Mouse (Mus musculus) limb, embryonic 12.5 days (tissue): ENCODE results near the gene Mst1. TPM values are rescaled to one million over a fixed set of nuclear protein-coding genes. Genes with fewer than 3 reads are reported as not detected.

ENCODE experiments used
- ATAC-seq: fragments of 200-750 bp; cut with Nextera tagmentation; 2 replicates; pipeline ENCODE4 v1.8.0; 2017; ENCODE audit warnings: low read depth, moderate TSS enrichment; ENCODE audit not compliant: insufficient number of reproducible peaks, insufficient read depth, low FRiP score, low TSS enrichment
- H3K27ac ChIP-seq: fragments of 300-500 bp; sonication (generic); 2 replicates; pipeline ENCODE4 v1.5.1; 2016; ENCODE audit warnings: mild to moderate bottlenecking, moderate library complexity
- H3K27me3 ChIP-seq: fragments of 300-500 bp; sonication (generic); 2 replicates; pipeline ENCODE4 v1.6.1; 2016; ENCODE audit warnings: mild to moderate bottlenecking, moderate library complexity
- H3K36me3 ChIP-seq: fragments of 300-500 bp; sonication (generic); 2 replicates; pipeline ENCODE4 v1.6.1; 2016; ENCODE audit warnings: mild to moderate bottlenecking, moderate library complexity
- H3K4me1 ChIP-seq: fragments of 300-500 bp; sonication (generic); replicated peaks from 2 replicates; pipeline ENCODE4 v1.6.1; 2016
- H3K4me2 ChIP-seq: fragments of 300-500 bp; sonication (generic); 2 replicates; pipeline ENCODE4 v1.6.1; 2016; ENCODE audit warnings: mild to moderate bottlenecking, moderate library complexity
- H3K4me3 ChIP-seq: fragments of 300-500 bp; sonication (generic); replicated peaks from 2 replicates; pipeline ENCODE4 v1.5.1; 2016; ENCODE audit warnings: mild to moderate bottlenecking
- H3K9ac ChIP-seq: fragments of 300-500 bp; sonication (generic); replicated peaks from 2 replicates; pipeline ENCODE4 v1.6.1; 2016; ENCODE audit warnings: mild to moderate bottlenecking, moderate library complexity
- H3K9me3 ChIP-seq: fragments of 300-500 bp; sonication (generic); 2 replicates; pipeline ENCODE4 v1.6.1; 2016; ENCODE audit warnings: mild to moderate bottlenecking, moderate library complexity
- WGBS: fragments of 180-500 bp; shearing (Covaris S2); methylation state at CpG from one replicate; pipeline ENCODE4 v1.1.7; 2016; 5-methylcytosine and 5-hydroxymethylcytosine counted together
- polyA plus RNA-seq: library from polyadenylated mRNA; unstranded; fragments of >200 nt; fragmentation: Nextera tagmentation; extraction: Ambion mirVana; gene quantifications from 2 replicates; pipeline ENCODE4 v1.2.1, GENCODE M21; 2016

Mst1 gene
- polyA plus RNA-seq, 1 experiment from 2014 or later, result 0.18 TPM

- Histone ChIP-seq H3K9me3 (no peaks in the 10 kb centered on the region), H3K27ac (no peak overlapping the region), H3K36me3 (peaks cover 39% of the 10 kb centered on the region), H3K27me3 (peaks cover 51% of the 10 kb centered on the region), H3K4me2 (peak overlapping the region; percentile 47), H3K4me1 (peaks cover 21% of the 10 kb centered on the region), H3K9ac (no peak overlapping the region), H3K4me3 (peak overlapping the region; percentile 19)
- WGBS, result 6% methylated on average over 19 of the region's 19 CpGs
- no peak for ATAC-seq
Observed at GRCm38 (mm10) chr9:108082549-108082948, 2.3 kb downstream of the Mst1 start.

GRCm38 (mm10) chr9:108082988-108083431 lies 2.8 kb downstream of the Mst1 start, which contains the start of gene Rnf123:
Gene Rnf123 (minus strand): TSS chr9:108083346.
- H3K27me3 ChIP-seq, result peaks cover 51% of the 10 kb centered on the region
- H3K4me3 ChIP-seq, result peak within 1 kb of the TSS; percentile 19
- H3K27ac ChIP-seq, result no peak within 1 kb of the TSS
- ATAC-seq, result no peak
- no peaks in the 10 kb centered on the region for H3K9me3 ChIP-seq
- H3K36me3 ChIP-seq, result peaks cover 44% of the 10 kb centered on the region
- 27% methylated on average over 12 of the region's 12 CpGs for WGBS
- peak within 1 kb of the TSS; percentile 47 for H3K4me2 ChIP-seq
- no peak within 1 kb of the TSS for H3K9ac ChIP-seq
- H3K4me1 ChIP-seq, result peaks cover 17% of the 10 kb centered on the region

DNA sequence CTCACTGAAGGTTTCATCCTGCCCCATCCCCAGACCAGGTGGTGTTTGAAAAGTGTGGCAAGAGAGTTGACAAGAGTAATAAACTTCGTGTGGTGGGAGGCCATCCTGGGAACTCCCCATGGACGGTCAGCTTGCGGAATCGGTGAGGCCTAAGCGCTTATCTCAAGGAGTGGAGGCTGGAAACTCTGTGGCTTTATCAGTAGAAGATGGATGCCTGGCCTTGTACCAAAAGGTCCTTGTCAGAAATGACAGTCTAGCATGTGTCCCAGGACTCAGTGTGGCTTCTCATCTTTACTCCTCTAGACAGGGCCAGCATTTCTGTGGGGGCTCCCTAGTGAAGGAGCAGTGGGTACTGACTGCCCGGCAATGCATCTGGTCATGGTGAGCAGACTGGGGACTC lies 3.3 kb downstream of the Mst1 start:
- ATAC-seq, result no peak
- peaks cover 49% of the 10 kb centered on the region for H3K36me3 ChIP-seq
- H3K4me1 ChIP-seq, result peaks cover 11% of the 10 kb centered on the region
- H3K27me3 ChIP-seq, result peaks cover 51% of the 10 kb centered on the region
- WGBS, result 81% methylated on average over 6 of the region's 6 CpGs
- H3K9me3 ChIP-seq, result no peaks in the 10 kb centered on the region
- H3K4me3 ChIP-seq, result no peak overlapping the region
- no peak overlapping the region for H3K4me2 ChIP-seq
- no peak overlapping the region for H3K27ac ChIP-seq
- H3K9ac ChIP-seq, result no peak overlapping the region

- no peak for ATAC-seq
- Histone ChIP-seq H3K4me1 (peaks cover 5% of the 10 kb centered on the region; the same call in 1 of the 2 replicates), H3K27me3 (peaks cover 47% of the 10 kb centered on the region), H3K4me3 (no peak overlapping the region), H3K4me2 (no peak overlapping the region), H3K27ac (no peak overlapping the region), H3K36me3 (peaks cover 66% of the 10 kb centered on the region), H3K9ac (no peak overlapping the region), H3K9me3 (no peaks in the 10 kb centered on the region)
- 96% methylated on average over 4 of the region's 4 CpGs for WGBS
Observed at GRCm38 (mm10) chr9:108085261-108085660, 5.0 kb downstream of the Mst1 start.

- no peaks in the 10 kb centered on the region for H3K27me3 ChIP-seq
- no peak overlapping the region for H3K4me2 ChIP-seq
- H3K9me3 ChIP-seq, result no peaks in the 10 kb centered on the region
- 95% methylated on average over 7 of the region's 7 CpGs for WGBS
- H3K9ac ChIP-seq, result no peak overlapping the region
- no peak for ATAC-seq
- no peak overlapping the region for H3K4me3 ChIP-seq
- peaks cover 16% of the 10 kb centered on the region for H3K4me1 ChIP-seq
- H3K27ac ChIP-seq, result no peak overlapping the region
- peaks cover 73% of the 10 kb centered on the region for H3K36me3 ChIP-seq
Observed at GRCm38 (mm10) chr9:108090611-108091120, 10.4 kb downstream of the Mst1 start.

DNA sequence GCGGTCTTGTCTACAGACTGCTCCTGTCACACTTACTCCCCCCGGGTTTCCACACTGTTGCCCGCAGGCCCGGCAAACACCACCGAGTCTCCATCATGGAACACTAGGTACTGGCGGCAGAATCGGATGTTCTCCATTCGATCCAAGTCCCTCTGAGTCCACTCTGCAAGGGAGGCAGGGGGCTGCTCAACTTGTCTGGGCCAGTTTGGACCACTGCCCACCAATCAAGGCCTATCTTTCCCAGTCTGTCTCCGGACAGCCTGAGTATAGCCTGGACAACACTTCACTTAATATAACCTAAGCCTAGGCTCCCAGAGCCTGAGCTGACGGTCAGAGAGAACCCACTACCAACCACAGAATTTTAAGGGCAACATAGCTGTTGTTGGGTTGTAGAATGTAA lies 13.3 kb downstream of the Mst1 start:
- H3K4me2 ChIP-seq, result peak overlapping the region; percentile 83
- no peak for ATAC-seq
- H3K9ac ChIP-seq, result peak overlapping the region; percentile 75
- peak overlapping the region; percentile 84; the same call in 1 of the 2 replicates for H3K27ac ChIP-seq
- peaks cover 44% of the 10 kb centered on the region for H3K36me3 ChIP-seq
- no peaks in the 10 kb centered on the region for H3K9me3 ChIP-seq
- H3K4me3 ChIP-seq, result peak overlapping the region; percentile 77
- 77% methylated on average over 10 of the region's 10 CpGs for WGBS
- peaks cover 16% of the 10 kb centered on the region for H3K4me1 ChIP-seq
- H3K27me3 ChIP-seq, result no peaks in the 10 kb centered on the region

GRCm38 (mm10) chr9:108094184-108094941 lies 14.1 kb downstream of the Mst1 start, which contains the start of gene Apeh:
Gene Apeh (minus strand): TSS chr9:108094606.
- Histone ChIP-seq H3K27ac (peak within 1 kb of the TSS; percentile 84), H3K4me2 (peak within 1 kb of the TSS; percentile 83), H3K27me3 (no peaks in the 10 kb centered on the region), H3K9ac (peak within 1 kb of the TSS; percentile 75), H3K4me1 (peaks cover 16% of the 10 kb centered on the region), H3K4me3 (peak within 1 kb of the TSS; percentile 77), H3K9me3 (no peaks in the 10 kb centered on the region), H3K36me3 (peaks cover 36% of the 10 kb centered on the region)
- ATAC-seq, result peak; percentile 87
- under 1% methylated on average over 52 of the region's 52 CpGs for WGBS

DNA sequence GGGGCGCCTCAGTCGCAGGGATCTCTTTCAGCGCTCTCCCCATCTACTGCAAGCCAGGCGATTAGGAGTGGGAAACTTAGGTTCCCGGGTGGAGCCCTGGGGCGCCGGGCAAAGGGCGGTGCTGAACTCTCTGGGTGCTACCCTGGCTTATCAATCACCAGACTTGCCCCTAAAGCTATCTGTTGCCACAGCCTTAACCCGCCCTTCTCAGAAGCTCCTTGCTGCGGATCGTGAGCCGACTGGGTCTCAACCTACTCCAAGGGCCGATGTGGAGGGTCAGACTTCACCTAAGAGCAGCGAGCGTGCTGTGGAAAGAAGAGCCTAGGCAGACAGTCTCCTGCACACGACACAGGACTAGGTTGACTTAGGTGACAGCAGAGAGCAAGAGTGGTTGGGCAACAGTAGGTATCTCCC lies 14.8 kb downstream of the Mst1 start:
- Histone ChIP-seq H3K4me3 (peak overlapping the region; percentile 77), H3K9me3 (no peaks in the 10 kb centered on the region), H3K4me2 (peak overlapping the region; percentile 83), H3K27ac (peak overlapping the region; percentile 84; the same call in 1 of the 2 replicates), H3K9ac (peak overlapping the region; percentile 75), H3K27me3 (no peaks in the 10 kb centered on the region), H3K36me3 (peaks cover 30% of the 10 kb centered on the region), H3K4me1 (peaks cover 16% of the 10 kb centered on the region)
- 1% methylated on average over 16 of the region's 16 CpGs for WGBS
- ATAC-seq, result peak; percentile 18; the same call in 1 of the 2 replicates

GRCm38 (mm10) chr9:108095518-108095917 lies 15.3 kb downstream of the Mst1 start:
- no peaks in the 10 kb centered on the region for H3K9me3 ChIP-seq
- H3K4me1 ChIP-seq, result peaks cover 16% of the 10 kb centered on the region
- H3K4me2 ChIP-seq, result peak overlapping the region; percentile 83
- WGBS, result 8% methylated on average over 3 of the region's 3 CpGs
- no peaks in the 10 kb centered on the region for H3K27me3 ChIP-seq
- peak overlapping the region; percentile 77 for H3K4me3 ChIP-seq
- H3K36me3 ChIP-seq, result peaks cover 24% of the 10 kb centered on the region
- peak overlapping the region; percentile 75 for H3K9ac ChIP-seq
- H3K27ac ChIP-seq, result peak overlapping the region; percentile 84; the same call in 1 of the 2 replicates
- no peak for ATAC-seq

GRCm38 (mm10) chr9:108095949-108096712 lies 15.9 kb downstream of the Mst1 start:
- no peak for ATAC-seq

DNA sequence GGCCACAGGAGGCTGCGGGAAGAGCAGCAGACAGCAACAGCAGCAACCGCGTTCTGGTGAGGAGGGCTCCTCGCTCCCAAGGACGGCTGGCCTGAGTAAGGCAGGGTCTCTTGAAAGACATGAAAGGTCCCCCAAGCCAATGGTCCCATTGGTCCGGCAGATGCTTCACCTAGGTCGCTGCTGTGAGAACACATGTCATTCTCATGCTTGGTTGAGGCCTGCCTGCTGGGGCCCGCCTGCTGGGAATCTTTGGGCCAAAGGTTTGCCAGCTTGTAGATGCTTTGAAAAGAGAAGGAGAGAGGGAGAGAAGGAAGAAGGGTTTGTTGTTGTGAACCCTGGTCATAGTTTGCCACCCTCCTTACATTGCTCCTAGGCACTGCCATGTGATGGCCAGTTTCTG lies 19.4 kb downstream of the Mst1 start:
- H3K27me3 ChIP-seq, result no peaks in the 10 kb centered on the region
- H3K4me3 ChIP-seq, result no peak overlapping the region
- H3K9me3 ChIP-seq, result no peaks in the 10 kb centered on the region
- no peaks in the 10 kb centered on the region for H3K36me3 ChIP-seq
- H3K4me1 ChIP-seq, result peaks cover 14% of the 10 kb centered on the region
- no peak overlapping the region for H3K9ac ChIP-seq
- H3K27ac ChIP-seq, result no peak overlapping the region
- no peak for ATAC-seq
- WGBS, result 84% methylated on average over 8 of the region's 8 CpGs
- H3K4me2 ChIP-seq, result no peak overlapping the region

More at GRCm38 (mm10) chr9:108095949-108096712, 15.9 kb downstream of the Mst1 start:
- peaks cover 18% of the 10 kb centered on the region for H3K36me3 ChIP-seq
- H3K27me3 ChIP-seq, result no peaks in the 10 kb centered on the region
- no peak overlapping the region for H3K9ac ChIP-seq
- no peak overlapping the region for H3K27ac ChIP-seq
- H3K9me3 ChIP-seq, result no peaks in the 10 kb centered on the region
- peaks cover 16% of the 10 kb centered on the region for H3K4me1 ChIP-seq
- H3K4me2 ChIP-seq, result peak overlapping the region; percentile 83; the same call in 1 of the 2 replicates
- WGBS, result 61% methylated on average over 10 of the region's 10 CpGs
- 0 out of 2 replicates have a peak overlapping the region, but pooled peaks have one; percentile 77 for H3K4me3 ChIP-seq
